ENCODE assay signal across 11 mouse cellular contexts in genomic region chr11:8227772-8228425, GRCm38 (mm10).
DNase-seq lines count a peak whose midpoint lies in the region; ATAC-seq lines count a peak whose summit lies in the region.
"Had no signal": no experiment of that assay in that cellular context is flagged by ENCODE, and none has a peak within 500 bp of the region (broad histone marks: within the 10 kb centered on the region; RNA-seq: fewer than 3 reads in every experiment).

No protein-coding gene starts in this region.

- H3K36me3 ChIP-seq in midbrain, embryonic 10.5 days: no peaks in the 10 kb centered on the region

- no peaks in the 10 kb centered on the region for H3K27me3 ChIP-seq in midbrain, embryonic 10.5 days (ENCODE audit: low read depth, poor library complexity, severe bottlenecking)

- H3K4me3 ChIP-seq in midbrain, embryonic 10.5 days: no peak overlapping the region
- H3K4me3 ChIP-seq: layer of hippocampus, adult 2 months had no signal

- no peaks in the 10 kb centered on the region for H3K9me3 ChIP-seq in midbrain, embryonic 10.5 days (replicated peaks)

- peak; percentile 55; the same call in 1 of the 2 replicates for ATAC-seq in frontal cortex, adult (ENCODE audit: low TSS enrichment)

- H3K27ac ChIP-seq in midbrain, embryonic 10.5 days (replicated peaks): 0 out of 2 replicates have a peak overlapping the region, but pooled peaks have one; percentile 55
- H3K27ac ChIP-seq: layer of hippocampus, adult 2 months had no signal

- WGBS in midbrain, embryonic 10.5 days: 49% methylated on average over 8 of the region's 8 CpGs

- no peak for DNase-seq in frontal cortex, postnatal 14 days (ENCODE audit: low spot score in 2 of 2)
- peak; percentile 2 for DNase-seq in retina, postnatal 1 day
- no peak for DNase-seq in retina, embryonic 14.5 days (ENCODE audit: low spot score)
- DNase-seq in midbrain, embryonic 10.5 days (ENCODE audit: low spot score): no peak
- DNase-seq in yolk sac, embryonic 10.5 days (ENCODE audit: low spot score): peak; percentile 17
- no peak for DNase-seq in adrenal gland, postnatal 4 days (ENCODE audit: low spot score in 2 of 2)
- DNase-seq in adrenal gland, adult (ENCODE audit: inconsistent age in 2 of 2, low spot score in 1 of 2): no peak
- DNase-seq: adrenal gland, adult 8-10 months; cerebellum, adult 9-10 months had no signal

- peaks cover 4% of the 10 kb centered on the region for H3K4me1 ChIP-seq in midbrain, embryonic 10.5 days

Comparison
In these comparisons a context has a peak if more than half of its experiments do, and no peak if none do; other contexts are left out.
1. DNase-seq: peak in retina, postnatal 1 day (single experiment) and yolk sac, embryonic 10.5 days (single experiment); none in frontal cortex, postnatal 14 days (0 of 2), retina, embryonic 14.5 days (single experiment), midbrain, embryonic 10.5 days (single experiment), adrenal gland, postnatal 4 days (0 of 2) and adrenal gland, adult (0 of 2).